Mouse (Mus musculus) liver, embryonic 13.5 days (tissue): ENCODE measurements around the gene Adh1. TPM values are rescaled to one million over a fixed set of nuclear protein-coding genes. Genes with fewer than 3 reads are reported as not detected.

Experiments
- ATAC-seq: fragments of 200-750 bp; cut with Nextera tagmentation; 2 replicates; pipeline ENCODE4 v1.8.0; 2017; ENCODE audit warnings: low read depth, mild to moderate bottlenecking, moderate number of reproducible peaks, moderate library complexity
- DNase-seq: peaks from one replicate; pipeline ENCODE4 v3.0.0; 2022
- H3K27ac ChIP-seq: fragments of 300-500 bp; sonication (generic); 2 replicates; pipeline ENCODE4 v1.5.1; 2015; ENCODE audit warnings: moderate library complexity, mild to moderate bottlenecking, inconsistent platforms
- H3K27me3 ChIP-seq: fragments of 300-500 bp; sonication (generic); 2 replicates; pipeline ENCODE4 v1.6.1; 2015; ENCODE audit warnings: mild to moderate bottlenecking, inconsistent platforms
- H3K36me3 ChIP-seq: fragments of 300-500 bp; sonication (generic); 2 replicates; pipeline ENCODE4 v1.6.1; 2015; ENCODE audit warnings: mild to moderate bottlenecking, inconsistent platforms
- H3K4me1 ChIP-seq: fragments of 300-500 bp; sonication (generic); replicated peaks from 2 replicates; pipeline ENCODE4 v1.6.1; 2015; ENCODE audit warnings: inconsistent platforms
- H3K4me2 ChIP-seq: fragments of 300-500 bp; sonication (generic); 2 replicates; pipeline ENCODE4 v1.6.1; 2015; ENCODE audit warnings: inconsistent platforms, mild to moderate bottlenecking, moderate library complexity
- H3K4me3 ChIP-seq: fragments of 300-500 bp; sonication (generic); replicated peaks from 2 replicates; pipeline ENCODE4 v1.5.1; 2015; ENCODE audit warnings: mild to moderate bottlenecking, inconsistent platforms
- H3K9ac ChIP-seq: fragments of 300-500 bp; sonication (generic); 2 replicates; pipeline ENCODE4 v1.6.1; 2015; ENCODE audit warnings: mild to moderate bottlenecking, inconsistent platforms
- H3K9me3 ChIP-seq: fragments of 300-500 bp; sonication (generic); replicated peaks from 2 replicates; pipeline ENCODE4 v1.6.1; 2016; ENCODE audit warnings: inconsistent platforms
- WGBS: fragments of 180-500 bp; shearing (Covaris S2); methylation state at CpG from one replicate; pipeline ENCODE4 v1.1.7; 2015; ENCODE audit not compliant: insufficient replicate concordance; 5-methylcytosine and 5-hydroxymethylcytosine counted together
- polyA plus RNA-seq: library from polyadenylated mRNA; unstranded; fragments of >200 nt; fragmentation: Nextera tagmentation; extraction: Ambion mirVana; gene quantifications from 2 replicates; pipeline ENCODE4 v1.2.1, GENCODE M21; 2015

The Adh1 gene
- polyA plus RNA-seq, 1 experiment from 2014 or later, result 3.4 TPM

DNA sequence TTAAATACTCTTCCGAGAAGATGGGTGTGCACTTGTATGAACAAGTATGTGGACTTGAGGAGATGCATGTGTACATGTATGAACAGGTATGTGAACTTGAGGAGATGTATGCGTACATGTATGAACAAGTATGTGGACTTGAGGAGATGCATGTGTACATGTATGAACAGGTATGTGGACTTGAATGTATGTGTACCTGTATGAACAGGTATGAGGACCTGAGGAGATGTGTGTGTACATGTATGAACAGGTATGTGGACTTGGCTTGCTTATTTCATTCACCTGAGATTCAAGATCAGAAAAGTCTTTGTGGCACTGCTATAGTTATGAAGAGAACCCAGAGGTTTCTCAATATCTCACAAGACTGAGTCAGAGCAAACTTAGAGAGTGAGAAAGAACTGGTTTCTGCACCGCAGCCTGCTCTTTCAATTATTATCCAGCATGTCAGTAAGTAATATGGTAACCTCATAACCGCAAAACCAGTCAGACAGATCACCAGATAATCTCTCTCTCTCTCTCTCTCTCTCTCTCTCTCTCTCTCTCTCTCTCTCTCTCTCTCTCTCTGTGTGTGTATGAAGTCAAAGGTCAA, 30.8 kb downstream of the Adh1 start:
- Histone ChIP-seq H3K4me1 (no peaks in the 10 kb centered on the region), H3K27ac (no peak overlapping the region), H3K4me3 (no peak overlapping the region), H3K9me3 (no peaks in the 10 kb centered on the region), H3K9ac (no peak overlapping the region), H3K27me3 (no peaks in the 10 kb centered on the region), H3K4me2 (no peak overlapping the region), H3K36me3 (no peaks in the 10 kb centered on the region)
- ATAC-seq (no peak), DNase-seq (no peak)
- 77% methylated on average over 4 of the region's 4 CpGs for WGBS

DNA sequence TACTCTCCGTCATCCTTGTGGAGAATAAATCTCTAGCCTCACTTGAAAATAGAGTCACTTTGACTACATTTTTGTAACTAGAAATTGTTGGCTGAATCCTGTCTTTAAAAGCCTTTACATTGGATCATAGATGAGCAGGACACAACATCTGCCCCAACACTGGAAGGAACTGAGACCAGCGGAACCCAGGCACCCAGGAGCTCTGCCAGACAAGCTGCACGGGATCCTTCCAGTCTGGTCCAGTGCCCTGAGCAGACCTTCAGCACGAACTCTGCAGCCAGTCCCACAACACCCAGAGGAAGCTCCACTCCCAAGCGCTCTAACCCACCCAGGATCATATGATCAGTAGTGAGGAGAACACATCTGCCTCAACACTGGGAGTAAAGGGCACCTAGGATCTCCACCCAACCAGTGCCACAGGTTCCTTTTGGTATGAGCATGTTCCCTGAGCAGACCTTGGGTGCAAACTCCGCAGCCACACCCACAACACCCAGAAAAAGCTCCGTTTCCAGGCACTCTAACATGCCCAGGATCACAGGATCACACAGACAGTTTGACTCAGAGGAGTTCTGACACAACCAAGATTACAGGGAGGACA, 32.6 kb downstream of the Adh1 start:
- 63% methylated on average over 7 of the region's 7 CpGs for WGBS
- no peak for DNase-seq
- no peaks in the 10 kb centered on the region for H3K4me1 ChIP-seq
- H3K9ac ChIP-seq, result no peak overlapping the region
- H3K4me2 ChIP-seq, result no peak overlapping the region
- H3K4me3 ChIP-seq, result no peak overlapping the region
- H3K9me3 ChIP-seq, result no peaks in the 10 kb centered on the region
- no peaks in the 10 kb centered on the region for H3K27me3 ChIP-seq
- H3K36me3 ChIP-seq, result no peaks in the 10 kb centered on the region
- no peak for ATAC-seq
- H3K27ac ChIP-seq, result no peak overlapping the region

DNA sequence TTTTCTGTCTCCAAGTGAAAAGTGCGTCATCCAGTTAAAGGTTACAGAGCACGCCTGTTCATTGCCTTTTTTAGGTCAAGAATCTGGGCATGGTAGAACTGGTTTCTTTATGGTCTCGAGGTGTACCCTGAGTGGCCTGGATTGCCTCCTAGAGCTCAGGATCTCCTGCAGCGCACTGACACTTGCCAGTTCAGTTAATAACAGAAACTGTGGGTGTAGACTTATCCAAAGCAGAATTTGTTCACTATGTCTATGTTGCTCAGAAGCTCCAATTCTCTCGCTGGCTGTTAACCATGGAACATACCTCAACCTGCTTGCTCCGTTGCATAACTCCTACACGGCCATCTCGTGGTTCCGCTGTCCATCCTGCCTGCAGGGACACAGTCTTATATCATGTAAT, 39.3 kb downstream of the Adh1 start:
- Histone ChIP-seq H3K4me3 (no peak overlapping the region), H3K9me3 (no peaks in the 10 kb centered on the region; the same call in 1 of the 2 replicates), H3K4me1 (0 out of 2 replicates have a peak, but pooled peaks cover 4% of the 10 kb centered on the region), H3K4me2 (no peak overlapping the region), H3K9ac (no peak overlapping the region), H3K27ac (no peak overlapping the region), H3K36me3 (no peaks in the 10 kb centered on the region), H3K27me3 (no peaks in the 10 kb centered on the region)
- 75% methylated on average over 9 of the region's 9 CpGs for WGBS
- DNase-seq (no peak), ATAC-seq (no peak)

DNA sequence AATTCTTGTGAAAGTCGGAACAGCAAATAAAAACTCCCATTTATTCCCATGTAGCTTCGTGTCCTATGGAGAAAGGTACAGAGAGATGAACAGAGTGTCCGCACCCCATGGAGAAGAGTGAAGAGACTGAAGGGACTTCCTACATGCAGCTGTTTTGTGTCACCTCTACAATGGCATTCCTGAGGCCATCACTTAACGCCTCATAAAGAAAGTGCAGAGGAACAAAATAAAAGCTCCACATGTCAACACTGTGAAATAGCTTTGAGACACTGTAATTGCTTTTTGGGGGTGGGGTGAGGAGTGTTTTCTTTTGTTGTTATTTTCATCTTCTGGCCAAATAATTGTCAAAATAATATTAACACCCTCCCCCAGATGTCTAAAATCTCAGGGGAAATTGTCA, 41.9 kb downstream of the Adh1 start:
- no peak overlapping the region for H3K4me2 ChIP-seq
- H3K27ac ChIP-seq, result no peak overlapping the region
- no peak overlapping the region for H3K4me3 ChIP-seq
- no peaks in the 10 kb centered on the region for H3K36me3 ChIP-seq
- H3K4me1 ChIP-seq, result 0 out of 2 replicates have a peak, but pooled peaks cover 10% of the 10 kb centered on the region
- DNase-seq, result no peak
- no peaks in the 10 kb centered on the region; the same call in 1 of the 2 replicates for H3K9me3 ChIP-seq
- ATAC-seq, result no peak
- 75% methylated on average over 4 of the region's 4 CpGs for WGBS
- no peaks in the 10 kb centered on the region for H3K27me3 ChIP-seq
- H3K9ac ChIP-seq, result no peak overlapping the region

DNA sequence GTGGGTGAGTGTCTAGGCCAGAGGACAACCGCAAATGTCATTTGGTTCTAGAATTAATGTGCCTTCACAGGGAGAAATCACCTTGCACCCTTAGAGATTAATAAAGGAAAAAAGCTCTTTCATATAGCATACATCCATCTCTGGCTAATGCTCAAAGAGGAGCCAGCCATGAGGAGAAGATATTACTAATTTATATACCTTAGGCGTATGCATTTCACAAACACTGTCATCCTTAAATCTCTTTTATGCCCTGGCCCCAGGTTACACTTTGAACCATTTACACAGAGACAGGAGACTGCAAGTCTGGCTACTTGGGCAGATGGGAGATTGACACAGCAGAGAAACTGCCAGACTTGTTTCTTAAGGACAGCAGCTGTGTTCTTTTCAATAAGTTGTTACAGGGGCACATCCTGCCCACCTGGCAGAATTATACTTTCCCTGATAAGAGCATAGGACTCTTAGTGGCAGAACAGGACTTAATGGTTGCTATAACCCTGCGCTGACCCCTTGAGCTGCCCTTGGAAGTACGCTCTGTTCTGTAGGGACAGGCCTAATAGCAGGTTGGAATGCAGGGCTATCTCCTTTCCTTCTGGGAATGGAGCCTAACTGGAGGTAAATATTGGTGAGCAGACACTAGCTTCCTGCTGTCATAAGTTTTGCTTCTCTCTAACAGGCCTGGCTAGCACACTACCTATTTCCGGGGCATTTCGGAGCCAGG, 43.1 kb downstream of the Adh1 start:
- H3K27me3 ChIP-seq, result no peaks in the 10 kb centered on the region
- DNase-seq (no peak), ATAC-seq (no peak)
- no peak overlapping the region for H3K4me3 ChIP-seq
- no peaks in the 10 kb centered on the region; the same call in 1 of the 2 replicates for H3K9me3 ChIP-seq
- no peak overlapping the region for H3K9ac ChIP-seq
- H3K27ac ChIP-seq, result no peak overlapping the region
- 0 out of 2 replicates have a peak, but pooled peaks cover 10% of the 10 kb centered on the region for H3K4me1 ChIP-seq
- H3K36me3 ChIP-seq, result no peaks in the 10 kb centered on the region
- 76% methylated on average over 6 of the region's 6 CpGs for WGBS
- H3K4me2 ChIP-seq, result no peak overlapping the region

DNA sequence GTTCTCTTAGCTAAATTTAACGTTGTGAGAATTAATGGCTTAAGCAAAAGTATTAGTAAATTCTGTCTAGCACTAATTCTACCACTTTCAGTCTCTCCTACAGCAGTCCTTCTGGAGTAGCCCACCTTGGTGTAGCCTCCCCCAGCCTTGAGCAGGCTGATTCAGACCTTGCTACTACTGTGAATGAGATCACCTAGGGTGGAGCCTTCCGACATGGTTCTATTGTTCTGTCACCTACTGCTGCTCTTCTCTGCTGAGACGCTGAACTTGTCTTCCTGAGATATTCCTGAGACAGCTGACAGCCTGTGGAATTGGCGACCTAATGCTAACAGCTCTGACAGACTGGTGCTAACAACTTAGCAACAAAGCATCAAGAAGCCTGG, 43.7 kb downstream of the Adh1 start:
- H3K27ac ChIP-seq, result no peak overlapping the region
- ATAC-seq, result no peak

DNA sequence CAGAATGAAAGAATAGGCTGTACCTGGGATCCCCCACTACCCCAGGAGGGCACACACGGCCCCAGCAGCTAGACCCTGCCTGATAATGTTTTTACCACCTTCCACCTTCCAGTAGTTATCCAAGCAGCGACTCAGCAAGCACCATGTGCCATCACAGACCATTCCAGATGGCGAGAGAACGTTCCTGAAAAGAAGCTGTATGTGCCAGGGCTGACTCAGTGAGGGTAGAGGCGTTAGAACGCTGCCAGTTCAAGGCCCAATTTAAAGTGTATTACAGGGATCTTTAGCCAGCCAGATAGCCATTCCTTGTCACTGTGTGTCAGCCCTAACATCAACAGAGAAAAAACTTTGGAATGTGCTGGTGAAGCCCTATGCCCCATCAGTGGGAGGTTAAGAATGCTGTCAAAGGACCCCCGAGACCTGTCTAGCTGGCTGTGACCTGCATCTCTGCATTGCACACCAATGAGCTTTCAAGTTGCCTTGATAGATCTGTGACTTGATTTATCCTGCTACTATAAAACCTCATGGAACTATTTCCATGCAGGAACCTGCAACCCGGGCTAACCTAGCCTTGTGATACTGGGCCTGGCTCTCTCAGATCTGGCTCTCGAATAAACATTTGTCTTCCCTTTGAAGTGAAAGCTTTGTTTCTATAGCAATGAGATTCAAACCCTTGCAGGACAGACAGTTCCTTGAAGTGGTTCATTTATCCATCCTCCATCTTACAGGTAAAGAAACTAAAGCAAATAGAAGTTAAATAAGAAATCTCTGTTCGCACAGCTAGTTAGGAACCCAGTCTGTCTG, 44.9 kb downstream of the Adh1 start:
- Histone ChIP-seq H3K4me3 (no peak overlapping the region), H3K27me3 (no peaks in the 10 kb centered on the region), H3K27ac (no peak overlapping the region), H3K4me2 (no peak overlapping the region), H3K9ac (no peak overlapping the region), H3K4me1 (0 out of 2 replicates have a peak, but pooled peaks cover 10% of the 10 kb centered on the region), H3K36me3 (no peaks in the 10 kb centered on the region), H3K9me3 (no peaks in the 10 kb centered on the region)
- WGBS, result 53% methylated on average over 10 of the region's 10 CpGs
- DNase-seq, result no peak
- no peak for ATAC-seq

More for the DNA sequence above, 43.7 kb downstream of the Adh1 start:
- Histone ChIP-seq H3K9me3 (no peaks in the 10 kb centered on the region), H3K36me3 (no peaks in the 10 kb centered on the region), H3K27me3 (no peaks in the 10 kb centered on the region), H3K4me1 (0 out of 2 replicates have a peak, but pooled peaks cover 10% of the 10 kb centered on the region), H3K4me2 (no peak overlapping the region), H3K4me3 (no peak overlapping the region), H3K9ac (no peak overlapping the region)
- DNase-seq, result no peak
- WGBS, result 40% methylated on average over 4 of the region's 4 CpGs

DNA sequence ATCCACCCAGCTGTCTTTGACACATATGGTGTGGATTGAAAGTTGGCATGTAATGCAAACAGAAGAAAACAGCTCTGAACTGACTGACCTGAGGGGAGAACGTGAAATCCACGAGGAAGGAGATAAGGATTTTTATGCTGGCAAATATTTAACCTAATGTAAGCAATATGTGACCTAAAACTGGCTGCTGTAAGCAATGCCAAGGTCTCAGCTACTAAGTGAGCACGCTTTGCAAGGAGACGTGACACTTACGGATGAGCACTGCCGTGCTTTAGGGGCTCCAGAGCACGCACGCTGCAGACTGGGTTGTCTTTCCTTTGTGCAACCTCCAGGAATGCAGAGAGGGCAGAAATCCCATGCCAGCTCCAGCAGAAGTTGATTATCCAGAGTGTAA, 45.5 kb downstream of the Adh1 start:
- H3K9me3 ChIP-seq, result no peaks in the 10 kb centered on the region
- H3K4me3 ChIP-seq, result no peak overlapping the region
- no peak overlapping the region for H3K27ac ChIP-seq
- no peak overlapping the region for H3K9ac ChIP-seq
- no peaks in the 10 kb centered on the region for H3K36me3 ChIP-seq
- 0 out of 2 replicates have a peak, but pooled peaks cover 10% of the 10 kb centered on the region for H3K4me1 ChIP-seq
- ATAC-seq, result no peak
- WGBS, result 56% methylated on average over 8 of the region's 8 CpGs
- H3K4me2 ChIP-seq, result 0 out of 2 replicates have a peak overlapping the region, but pooled peaks have one; percentile 4
- H3K27me3 ChIP-seq, result no peaks in the 10 kb centered on the region
- no peak for DNase-seq

DNA sequence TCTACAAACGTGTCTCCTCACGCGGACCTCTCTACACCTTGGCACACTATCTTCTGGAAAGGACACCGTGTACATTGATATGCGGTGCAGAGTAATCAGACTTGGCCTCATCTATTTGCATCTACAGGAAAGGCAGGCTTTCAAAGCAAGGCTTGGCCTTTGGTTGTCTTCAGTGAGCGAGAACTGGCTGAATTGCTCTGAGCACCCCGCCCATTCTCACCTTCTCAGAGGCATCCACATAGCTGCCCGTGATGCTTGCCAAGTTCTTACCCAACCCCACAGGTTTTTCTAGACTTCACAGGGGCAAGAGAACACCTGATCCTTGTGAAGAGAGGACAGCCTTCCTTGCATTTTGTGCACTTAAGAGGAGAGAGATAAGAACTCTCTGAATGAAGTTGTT, 49.1 kb downstream of the Adh1 start:
- DNase-seq (no peak), ATAC-seq (no peak)
- Histone ChIP-seq H3K9me3 (no peaks in the 10 kb centered on the region), H3K4me1 (0 out of 2 replicates have a peak, but pooled peaks cover 6% of the 10 kb centered on the region), H3K27ac (no peak overlapping the region), H3K27me3 (no peaks in the 10 kb centered on the region), H3K4me3 (no peak overlapping the region), H3K4me2 (no peak overlapping the region), H3K9ac (no peak overlapping the region), H3K36me3 (no peaks in the 10 kb centered on the region)
- WGBS, result 79% methylated on average over 8 of the region's 8 CpGs

DNA sequence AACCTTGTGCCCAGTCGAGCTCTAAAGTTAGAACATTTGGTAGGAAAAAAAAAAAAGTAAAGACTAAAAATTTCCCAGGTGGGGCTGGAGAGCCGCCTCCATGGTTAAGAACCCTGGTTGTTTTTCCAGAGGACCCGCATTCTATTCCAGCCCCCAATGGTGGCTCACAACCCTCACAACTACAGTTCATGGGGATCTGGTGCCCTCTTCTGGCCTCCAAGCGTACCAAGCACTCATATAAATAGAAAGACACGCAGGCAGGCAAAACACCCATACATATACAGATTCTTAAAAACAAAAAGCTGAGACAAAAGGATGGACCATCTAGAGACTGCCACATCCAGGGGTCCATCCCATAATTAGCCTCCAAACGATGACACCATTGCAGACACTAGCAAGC, 50.2 kb downstream of the Adh1 start:
- Histone ChIP-seq H3K9me3 (no peaks in the 10 kb centered on the region), H3K27me3 (no peaks in the 10 kb centered on the region), H3K36me3 (no peaks in the 10 kb centered on the region), H3K4me1 (0 out of 2 replicates have a peak, but pooled peaks cover 1% of the 10 kb centered on the region), H3K27ac (no peak overlapping the region), H3K4me3 (no peak overlapping the region), H3K9ac (no peak overlapping the region), H3K4me2 (no peak overlapping the region)
- ATAC-seq (no peak), DNase-seq (no peak)
- 68% methylated on average over 6 of the region's 6 CpGs for WGBS

DNA sequence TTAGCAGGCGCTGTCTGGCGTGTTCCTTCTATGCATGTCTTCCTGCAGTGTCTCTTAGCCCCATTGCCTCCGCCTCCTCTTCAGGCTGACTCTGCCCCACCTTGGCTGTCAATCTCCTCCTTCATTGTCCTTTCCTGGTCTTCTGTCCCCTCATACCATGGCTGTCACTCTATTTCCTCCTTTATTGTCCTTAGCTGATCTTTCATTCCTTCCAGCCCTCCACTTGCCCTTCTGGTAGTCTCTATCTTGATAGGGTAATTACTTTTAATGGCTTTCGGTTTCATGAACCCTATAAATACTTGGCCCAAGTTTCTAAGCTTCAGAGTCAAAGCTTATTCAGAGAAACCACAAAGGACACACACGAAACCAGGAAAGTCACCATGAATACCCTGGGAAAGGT, 52.2 kb downstream of the Adh1 start, which contains the start of gene Adh6a:
TSS of gene Adh6a (plus strand) at position 322 of the 400 bp plus-strand sequence.
- no peak for DNase-seq
- Histone ChIP-seq H3K4me1 (no peaks in the 10 kb centered on the region), H3K4me2 (no peak within 1 kb of the TSS), H3K27ac (no peak within 1 kb of the TSS), H3K9ac (no peak within 1 kb of the TSS), H3K4me3 (no peak within 1 kb of the TSS), H3K27me3 (no peaks in the 10 kb centered on the region), H3K36me3 (no peaks in the 10 kb centered on the region), H3K9me3 (no peaks in the 10 kb centered on the region)
- 57% methylated on average over 5 of the region's 5 CpGs for WGBS
- no peak for ATAC-seq
